Mouse (Mus musculus) cerebellum, adult 18-20 months (tissue): ENCODE results near the gene Tmem164.
A peak's percentile ranks its signal among the peaks of the same experiment; 100 is the strongest.

Experiments used
- DNase-seq, 2 experiments: peaks; one replicate each; pipeline ENCODE4 v3.0.0; 2021

The Tmem164 gene

GRCm38 (mm10) chrX:142760415-142760814 lies 79.2 kb downstream of the Tmem164 start:
- no peak for DNase-seq

- no peak for DNase-seq
Observed at GRCm38 (mm10) chrX:142763337-142763736, 82.1 kb downstream of the Tmem164 start.

DNA sequence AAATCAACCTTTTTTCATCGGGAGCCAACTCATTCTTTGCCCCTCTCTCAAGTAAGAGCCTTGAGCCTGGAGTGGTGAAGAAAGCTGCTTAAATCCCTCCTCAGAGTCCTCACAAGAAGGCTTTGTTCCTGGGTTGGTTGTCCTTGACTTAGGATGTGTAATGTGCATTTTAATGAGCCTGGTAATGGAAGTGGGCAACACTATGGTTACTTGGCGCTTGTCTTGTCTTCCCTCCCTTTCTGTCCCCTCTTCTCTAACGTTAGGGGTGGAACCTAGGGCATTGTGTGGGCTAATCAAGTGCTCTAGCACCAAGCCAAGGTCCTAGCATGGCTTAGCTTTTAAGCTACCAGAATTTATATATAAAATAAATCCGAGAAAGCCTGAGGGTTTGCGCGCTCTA lies 88.5 kb downstream of the Tmem164 start:
- DNase-seq: no peak

- no peak for DNase-seq
Observed at GRCm38 (mm10) chrX:142773658-142774057, 92.5 kb downstream of the Tmem164 start.

DNA sequence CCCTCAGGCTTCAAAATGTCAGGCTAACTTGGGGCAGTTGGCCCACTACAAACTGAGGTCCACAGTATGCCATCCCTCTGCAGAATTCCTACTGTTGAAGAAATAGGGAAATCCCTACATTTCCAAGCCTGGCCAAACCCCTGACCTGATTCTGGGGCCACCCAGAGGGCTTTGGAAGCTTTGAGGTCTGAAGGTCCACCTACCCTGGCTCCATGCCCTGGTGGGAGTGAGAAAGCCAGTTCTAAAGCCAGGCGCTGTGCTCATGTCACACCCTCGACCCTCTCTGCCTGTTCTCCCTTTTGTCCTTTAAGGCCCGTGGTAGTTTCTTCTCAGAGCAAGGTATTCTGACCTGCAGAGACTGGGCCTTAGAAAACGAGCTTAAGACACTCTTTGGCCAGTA lies 94.9 kb downstream of the Tmem164 start:
- peak; percentile 13 to 56 for DNase-seq

DNA sequence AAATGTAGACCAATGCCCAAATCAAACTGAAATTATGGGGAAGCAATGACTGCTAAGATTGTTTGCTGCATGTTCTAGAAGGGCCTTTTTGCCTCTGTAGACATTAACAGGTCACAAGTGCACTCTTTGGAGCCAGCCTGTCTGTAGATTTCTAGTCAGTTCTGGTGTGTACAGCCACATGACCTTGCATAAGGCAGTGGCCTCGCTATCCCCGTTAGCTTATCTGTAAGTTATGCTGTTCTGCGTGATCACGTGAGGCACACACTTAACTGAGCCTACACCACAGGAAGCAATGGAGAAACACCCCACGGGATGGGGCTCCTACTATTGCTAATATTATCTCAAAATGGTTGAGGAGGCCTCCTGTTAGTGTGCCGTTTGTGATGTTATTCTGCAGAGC lies 97.4 kb downstream of the Tmem164 start:
- DNase-seq: no peak

DNA sequence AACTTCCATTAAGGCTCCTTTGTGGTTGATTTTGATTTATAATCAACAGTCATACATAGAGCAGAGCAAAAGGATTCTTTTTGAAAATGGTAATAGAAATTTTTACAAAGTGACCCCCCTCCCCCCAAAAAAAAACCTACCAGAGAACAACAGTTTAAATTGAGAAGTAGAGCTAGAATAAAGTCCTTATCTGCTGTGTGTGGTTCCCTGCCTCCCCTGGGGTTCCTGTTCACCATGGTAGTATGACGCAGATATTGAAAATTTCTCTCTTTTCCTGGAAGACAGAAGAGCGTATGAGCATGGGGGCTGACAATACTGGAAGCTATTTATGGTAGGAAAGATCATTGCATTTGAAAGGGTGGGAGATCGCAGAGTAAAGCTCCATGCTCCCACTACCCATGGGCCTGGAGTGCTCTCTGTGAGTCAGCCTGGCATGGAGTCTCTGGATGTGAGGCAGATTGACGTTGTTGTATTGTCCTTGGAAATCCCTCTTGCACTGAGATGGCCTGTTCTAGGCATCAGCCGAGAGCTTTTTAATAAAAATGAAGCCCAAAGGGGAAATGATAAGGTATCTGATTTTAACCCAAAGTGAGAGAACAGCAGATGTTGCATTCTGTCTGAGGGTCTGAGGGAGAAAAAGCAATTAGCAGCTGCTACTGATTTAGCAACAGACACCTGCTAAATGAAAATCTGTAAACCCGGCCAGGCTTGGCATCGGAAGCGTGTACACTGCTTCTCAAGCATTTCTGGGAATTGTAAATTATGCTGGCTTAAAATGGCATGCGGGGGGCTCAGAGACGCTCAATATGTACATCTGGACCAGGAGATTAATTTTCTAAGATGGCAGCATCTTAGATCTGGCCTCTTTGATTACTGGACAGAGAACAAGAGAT lies 105.2 kb downstream of the Tmem164 start:
- no peak for DNase-seq

DNA sequence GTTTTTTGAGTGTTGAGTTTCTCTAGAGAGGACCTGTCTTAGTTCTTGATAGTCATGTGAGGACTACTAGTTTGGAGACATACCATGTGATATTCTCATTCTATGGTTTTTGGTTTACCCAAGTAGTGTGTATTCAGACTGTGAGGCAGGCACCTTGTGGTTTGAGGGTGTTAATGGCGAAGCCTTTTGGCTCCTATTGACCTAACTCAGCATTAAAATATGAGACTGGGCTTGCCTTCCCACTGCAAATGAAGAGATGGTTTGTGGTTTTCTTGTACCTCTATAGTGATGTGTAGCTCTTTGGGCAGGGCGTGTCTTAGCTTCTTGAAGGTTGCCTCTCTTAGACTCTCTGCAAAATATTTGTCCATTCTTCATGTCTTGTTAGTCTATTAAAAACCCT lies 111.0 kb downstream of the Tmem164 start:
- no peak for DNase-seq

DNA sequence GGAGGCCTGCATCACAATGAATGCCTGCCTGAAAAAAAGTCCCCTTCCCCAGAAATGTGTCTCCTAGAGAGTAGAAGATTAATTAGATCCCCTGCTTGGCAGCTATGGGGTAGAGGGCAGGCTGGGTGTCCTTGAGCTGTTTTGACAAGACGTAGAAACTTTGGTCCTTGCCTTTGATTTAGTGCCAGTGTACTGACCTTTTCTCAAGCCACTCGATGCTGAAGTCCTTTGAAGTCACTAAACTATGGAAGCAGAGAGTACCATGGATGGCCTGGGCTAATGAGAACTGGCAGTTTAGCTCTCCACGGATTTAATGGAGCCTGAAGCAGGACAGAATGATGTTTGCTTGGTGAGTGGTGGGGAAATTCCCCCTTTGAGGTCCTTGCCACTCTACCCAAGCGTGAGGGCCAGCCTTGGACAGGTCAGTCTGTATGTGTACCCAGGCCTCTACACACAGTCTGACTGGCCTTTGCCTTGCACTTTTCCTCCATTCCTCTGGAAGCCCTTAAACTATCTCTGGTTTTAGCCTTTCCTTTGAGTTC lies 112.9 kb downstream of the Tmem164 start:
- DNase-seq: no peak

DNA sequence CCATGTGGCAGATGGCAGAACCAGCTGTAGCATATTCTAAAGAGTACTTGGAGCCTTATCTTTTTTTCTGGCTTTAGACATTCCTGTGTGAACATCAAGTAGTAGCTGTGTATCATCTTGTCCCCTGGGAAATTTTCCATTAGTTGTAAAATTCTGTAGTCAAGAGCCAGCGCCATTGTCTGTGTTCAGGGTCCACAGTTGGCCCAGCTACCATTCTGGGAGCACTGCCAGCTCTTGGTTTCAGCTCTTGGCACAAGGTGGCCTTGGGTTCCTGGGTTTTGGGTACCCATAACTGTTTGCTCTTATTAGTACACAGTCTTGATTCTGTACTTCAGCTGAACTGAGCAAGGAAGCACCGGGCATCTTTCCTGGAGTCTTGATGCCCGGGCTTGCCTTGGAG lies 123.4 kb downstream of the Tmem164 start:
- DNase-seq: peak; percentile 52 to 64

- DNase-seq: peak in 1 of 2 experiments; percentile 35
Observed at GRCm38 (mm10) chrX:142806126-142806525, 124.9 kb downstream of the Tmem164 start.

GRCm38 (mm10) chrX:142806620-142807061 lies 125.4 kb downstream of the Tmem164 start:
- peak; percentile 39 to 56 for DNase-seq

DNA sequence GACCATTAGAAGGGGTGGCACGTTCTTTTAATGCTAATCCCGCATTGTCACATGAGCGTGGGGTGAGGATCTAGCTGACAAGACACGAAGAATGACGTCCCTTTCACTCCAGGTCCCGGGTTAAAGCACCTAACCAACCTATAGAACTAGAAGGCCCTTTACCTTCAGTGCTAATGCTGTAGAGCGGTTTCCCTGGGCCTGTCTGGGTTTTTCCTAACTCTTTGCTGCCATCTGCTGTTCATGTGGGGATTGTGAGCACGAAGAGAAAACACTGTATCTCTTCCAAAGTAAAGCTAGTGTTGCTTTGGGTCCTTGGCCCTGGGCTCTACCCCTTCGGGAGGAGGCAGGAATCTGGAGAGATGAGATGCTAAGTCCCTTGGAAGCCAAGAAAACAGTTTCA lies 127.2 kb downstream of the Tmem164 start:
- DNase-seq: peak; percentile 61 to 65

DNA sequence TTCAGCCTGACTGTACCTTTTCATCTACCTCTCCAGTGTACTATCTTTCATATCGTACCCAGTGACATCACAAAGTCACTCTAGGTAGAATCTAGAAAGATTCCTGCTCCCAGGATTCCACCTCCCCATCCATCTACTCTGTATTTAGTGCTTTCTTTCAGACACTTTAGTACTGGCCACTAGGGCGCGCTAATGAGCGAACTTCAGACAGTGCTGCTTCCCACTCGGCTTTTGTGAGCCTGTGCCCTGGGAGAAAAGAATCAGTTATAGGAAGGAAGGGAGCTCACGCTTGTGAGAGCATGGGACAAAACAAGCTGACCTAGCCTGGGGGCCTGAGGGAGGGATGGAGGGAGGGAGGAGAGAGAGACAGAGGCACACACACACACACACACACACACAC lies 131.9 kb downstream of the Tmem164 start:
- peak; percentile 43 to 61 for DNase-seq

DNA sequence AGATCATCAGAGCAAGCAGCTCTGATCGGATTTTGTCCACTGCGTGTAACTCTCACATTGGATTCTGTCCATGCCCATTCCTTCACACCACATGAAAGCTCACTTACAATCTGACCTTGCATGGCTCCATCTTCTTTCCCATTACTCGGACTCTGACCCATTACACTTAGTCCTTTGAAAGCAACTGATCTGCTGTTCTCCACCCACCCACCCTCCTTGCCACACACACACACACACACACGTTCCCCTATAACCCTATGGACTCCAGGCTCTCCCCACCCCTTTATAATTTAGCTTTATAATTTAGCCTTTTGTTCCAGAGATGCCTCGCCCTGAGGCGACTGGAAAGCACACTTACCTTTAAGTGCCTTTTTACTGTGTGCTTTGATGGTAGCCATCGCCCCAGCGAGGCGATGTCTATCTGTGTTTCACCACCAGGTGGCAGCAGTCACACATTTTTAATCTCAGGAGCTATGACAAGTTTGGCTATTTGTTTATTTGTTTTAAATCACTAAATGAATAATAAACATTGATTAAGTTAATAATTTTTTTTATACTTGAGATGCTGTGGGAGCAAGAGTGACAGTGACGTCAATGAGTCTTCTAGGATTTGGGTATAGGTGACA lies 137.0 kb downstream of the Tmem164 start:
- DNase-seq: peak; percentile 40 to 63

DNA sequence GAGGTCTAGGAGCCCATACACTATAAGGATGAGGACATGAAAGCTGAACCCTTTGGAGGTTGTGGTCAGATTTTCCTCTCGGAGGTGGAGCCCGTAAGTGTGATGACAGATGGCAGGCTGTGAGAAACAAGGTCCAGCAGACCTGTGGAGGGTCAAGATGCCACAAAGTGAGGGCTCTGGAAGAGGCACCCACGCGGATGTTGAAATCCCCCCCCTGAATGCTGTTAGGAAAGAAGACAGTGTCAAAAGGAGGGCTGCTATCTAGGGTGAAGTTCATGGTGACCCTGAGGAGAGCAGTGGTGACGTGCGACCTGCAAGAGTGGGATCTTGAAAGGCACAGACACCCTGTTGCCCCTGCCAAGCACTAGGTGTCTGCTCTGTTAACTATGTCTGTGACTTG lies 140.0 kb downstream of the Tmem164 start:
- no peak for DNase-seq

- peak in 1 of 2 experiments; percentile 33 for DNase-seq
Observed at GRCm38 (mm10) chrX:142821846-142822245, 140.6 kb downstream of the Tmem164 start.

- DNase-seq: no peak
Observed at GRCm38 (mm10) chrX:142825309-142825708, 144.1 kb downstream of the Tmem164 start.

DNA sequence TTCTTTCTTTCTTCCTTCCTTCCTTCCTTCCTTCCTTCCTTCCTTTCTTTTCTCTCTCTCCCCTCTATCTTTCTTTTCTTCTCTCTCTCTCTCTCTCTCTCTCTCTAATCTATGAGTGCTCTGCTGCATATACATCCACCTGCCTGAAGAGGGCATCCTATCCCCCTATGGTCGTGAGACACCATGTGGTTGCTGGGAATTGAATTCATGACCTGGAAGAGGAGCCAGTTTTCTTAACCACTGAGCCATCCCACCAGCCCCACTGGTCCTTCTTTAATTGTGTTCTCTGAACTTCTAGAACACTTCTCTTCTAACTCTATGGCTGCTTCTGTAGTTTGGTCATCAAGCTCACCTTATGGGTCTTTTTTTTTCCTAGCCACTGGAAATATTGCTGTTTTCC lies 146.4 kb downstream of the Tmem164 start:
- no peak for DNase-seq

DNA sequence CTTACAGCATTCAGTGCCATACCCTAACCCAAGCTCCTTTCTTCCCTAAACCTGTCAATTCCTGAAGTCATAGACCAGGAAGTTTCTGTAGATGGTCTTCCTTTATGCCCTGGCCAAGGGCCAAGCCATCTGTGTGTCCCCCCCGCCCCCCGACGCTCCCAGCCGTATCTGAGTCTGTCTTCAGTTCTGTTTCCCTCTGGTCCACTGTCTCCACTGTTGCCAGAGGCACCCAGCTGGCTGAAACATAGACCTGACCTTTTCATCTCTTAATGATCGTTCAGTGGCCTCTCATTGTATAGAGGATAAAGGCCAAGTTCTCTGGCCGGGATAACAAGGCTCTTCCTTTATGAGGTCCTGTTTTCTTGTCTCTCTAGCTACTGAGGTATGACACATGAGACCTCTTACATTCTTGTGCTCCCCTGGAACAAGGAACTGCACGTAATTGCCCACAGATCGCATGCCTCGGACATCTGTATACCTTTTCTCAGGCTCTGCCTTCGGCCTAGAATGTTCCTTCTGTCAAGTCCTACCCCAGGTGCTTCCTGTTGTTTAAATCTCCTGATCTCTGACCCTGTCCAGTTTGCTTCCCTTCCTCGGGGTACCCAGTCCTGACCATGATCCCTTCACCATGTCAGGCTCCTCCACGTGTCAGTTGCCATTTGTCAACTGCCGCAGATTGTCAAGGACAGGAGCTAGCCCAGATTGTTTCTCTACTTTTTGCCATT lies 147.1 kb downstream of the Tmem164 start:
- DNase-seq: no peak

- no peak for DNase-seq
Observed at GRCm38 (mm10) chrX:142829267-142829666, 148.1 kb downstream of the Tmem164 start.

DNA sequence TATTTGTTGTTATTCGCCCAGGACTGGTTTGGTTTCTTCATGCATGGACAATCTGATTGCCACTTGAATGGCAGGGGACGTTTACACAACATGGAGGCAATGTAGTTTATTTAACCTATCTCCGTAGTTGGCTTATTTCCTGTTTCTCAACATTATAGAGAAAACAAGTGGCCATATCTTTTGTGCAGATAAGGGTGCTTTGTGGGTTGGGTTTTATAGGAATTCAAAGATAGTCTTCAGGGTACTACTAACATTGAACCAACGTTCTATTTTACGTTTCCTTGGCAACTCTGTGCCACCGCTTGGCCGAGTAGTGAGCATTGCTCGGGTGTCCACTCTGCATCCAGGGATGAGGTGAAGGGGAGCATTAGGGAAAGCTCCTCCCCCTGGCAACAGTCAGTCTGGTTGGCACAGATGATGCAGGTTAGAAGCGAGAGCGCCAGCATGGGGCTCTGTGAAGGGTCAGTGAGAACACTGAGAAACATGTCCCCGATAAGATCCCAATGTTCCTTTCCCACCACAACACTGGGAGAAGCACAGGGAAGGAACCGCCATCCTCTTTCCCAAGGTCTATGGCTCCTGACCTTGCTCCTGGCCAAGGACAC lies 148.8 kb downstream of the Tmem164 start:
- DNase-seq: no peak

- DNase-seq: no peak
Observed at GRCm38 (mm10) chrX:142830572-142830971, 149.4 kb downstream of the Tmem164 start.
